Mouse (Mus musculus): ENCODE data around the gene Kif26a.

DNA sequence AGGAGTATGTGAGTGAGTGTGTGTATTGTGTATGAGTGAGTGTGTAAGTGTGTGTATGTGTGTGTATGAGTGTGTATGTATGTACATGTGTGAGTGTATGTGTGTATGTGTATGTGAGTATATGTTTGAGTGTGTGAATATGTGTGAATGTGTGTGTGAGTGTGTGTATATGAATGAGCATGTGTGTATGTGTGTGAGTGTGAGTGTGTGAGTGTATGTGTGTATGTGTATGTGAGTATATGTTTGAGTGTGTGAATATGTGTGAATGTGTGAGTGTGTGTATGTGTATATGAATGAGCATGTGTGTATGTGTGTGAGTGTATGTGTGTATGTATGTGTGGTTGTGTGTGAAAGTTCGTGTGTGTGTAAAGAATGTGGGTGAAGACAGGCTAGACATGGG, 80.2 kb downstream of the Kif26a start:
- TF ChIP-seq GATA1 (IDR thresholded peaks at IDR 0.05; ENCODE audit: borderline replicate concordance, low read length) (no peak), FLI1 (IDR thresholded peaks at IDR 0.05; ENCODE audit: low read length) (no peak)

Measured in megakaryocyte, embryonic 14.5 days (primary cell).